Mouse (Mus musculus): ENCODE measurements around the gene Smpd1. TPM values are rescaled to one million over a fixed set of nuclear protein-coding genes. Genes with fewer than 3 reads are reported as not detected.

Gene Smpd1
- polyA plus RNA-seq, 1 experiment from 2014 or later = 51.1 TPM

GRCm38 (mm10) chr7:105565071-105565836 lies 11.1 kb downstream of the Smpd1 start:
- no peak overlapping the region for H3K4me2 ChIP-seq (replicated peaks)
- peaks cover 21% of the 10 kb centered on the region for H3K4me1 ChIP-seq
- peaks cover 72% of the 10 kb centered on the region for H3K36me3 ChIP-seq
- WGBS = 89% methylated on average over 17 of the region's 17 CpGs
- no peak overlapping the region for H3K4me3 ChIP-seq
- no peak for ATAC-seq (ENCODE audit: low FRiP score, low read depth)
- no peak overlapping the region for H3K27ac ChIP-seq (replicated peaks)
- no peak overlapping the region for H3K9ac ChIP-seq (replicated peaks)
- no peaks in the 10 kb centered on the region for H3K27me3 ChIP-seq
- no peaks in the 10 kb centered on the region for H3K9me3 ChIP-seq

GRCm38 (mm10) chr7:105568583-105568982 lies 14.4 kb downstream of the Smpd1 start:
- Histone ChIP-seq H3K9me3 (no peaks in the 10 kb centered on the region), H3K4me1 (peaks cover 30% of the 10 kb centered on the region), H3K4me3 (peak overlapping the region; percentile 20), H3K27ac (replicated peaks) (peak overlapping the region; percentile 88), H3K36me3 (peaks cover 59% of the 10 kb centered on the region), H3K9ac (replicated peaks) (peak overlapping the region; percentile 37), H3K27me3 (no peaks in the 10 kb centered on the region), H3K4me2 (replicated peaks) (peak overlapping the region; percentile 48)
- WGBS = 10% methylated on average over 7 of the region's 7 CpGs
- ATAC-seq (ENCODE audit: low FRiP score, low read depth) = peak; percentile 64

DNA sequence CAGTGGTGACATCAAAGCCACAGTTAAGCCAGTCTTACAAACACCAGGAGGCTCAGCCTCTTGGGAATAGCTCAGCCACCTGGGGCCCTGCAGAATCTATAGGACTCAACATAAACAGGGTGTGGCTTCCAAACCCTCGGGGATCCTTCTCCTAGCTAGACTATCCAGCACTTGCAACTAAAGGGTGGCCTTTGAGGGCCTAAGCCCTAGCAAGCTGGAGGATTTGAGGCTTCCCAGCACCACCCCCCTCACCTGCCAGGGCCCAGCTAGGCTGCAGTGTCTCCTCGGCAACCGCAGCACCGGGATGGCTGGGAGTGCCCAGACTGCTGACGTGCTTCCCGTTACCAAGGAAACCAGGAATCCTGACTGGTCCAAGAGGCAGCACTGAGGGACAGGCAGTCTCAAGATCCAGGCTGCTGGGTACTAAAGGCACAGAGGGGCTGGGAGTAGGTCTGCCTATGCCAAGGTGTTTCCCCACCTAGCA lies 14.9 kb downstream of the Smpd1 start:
- H3K9ac ChIP-seq (replicated peaks) = peak overlapping the region; percentile 37
- peaks cover 60% of the 10 kb centered on the region for H3K36me3 ChIP-seq
- H3K4me2 ChIP-seq (replicated peaks) = peak overlapping the region; percentile 48
- peaks cover 30% of the 10 kb centered on the region for H3K4me1 ChIP-seq
- 1% methylated on average over 6 of the region's 6 CpGs for WGBS
- H3K27ac ChIP-seq (replicated peaks) = peak overlapping the region; percentile 88
- H3K27me3 ChIP-seq = no peaks in the 10 kb centered on the region
- H3K9me3 ChIP-seq = no peaks in the 10 kb centered on the region
- H3K4me3 ChIP-seq = peak overlapping the region; percentile 20
- peak; percentile 90 for ATAC-seq (ENCODE audit: low FRiP score, low read depth)

DNA sequence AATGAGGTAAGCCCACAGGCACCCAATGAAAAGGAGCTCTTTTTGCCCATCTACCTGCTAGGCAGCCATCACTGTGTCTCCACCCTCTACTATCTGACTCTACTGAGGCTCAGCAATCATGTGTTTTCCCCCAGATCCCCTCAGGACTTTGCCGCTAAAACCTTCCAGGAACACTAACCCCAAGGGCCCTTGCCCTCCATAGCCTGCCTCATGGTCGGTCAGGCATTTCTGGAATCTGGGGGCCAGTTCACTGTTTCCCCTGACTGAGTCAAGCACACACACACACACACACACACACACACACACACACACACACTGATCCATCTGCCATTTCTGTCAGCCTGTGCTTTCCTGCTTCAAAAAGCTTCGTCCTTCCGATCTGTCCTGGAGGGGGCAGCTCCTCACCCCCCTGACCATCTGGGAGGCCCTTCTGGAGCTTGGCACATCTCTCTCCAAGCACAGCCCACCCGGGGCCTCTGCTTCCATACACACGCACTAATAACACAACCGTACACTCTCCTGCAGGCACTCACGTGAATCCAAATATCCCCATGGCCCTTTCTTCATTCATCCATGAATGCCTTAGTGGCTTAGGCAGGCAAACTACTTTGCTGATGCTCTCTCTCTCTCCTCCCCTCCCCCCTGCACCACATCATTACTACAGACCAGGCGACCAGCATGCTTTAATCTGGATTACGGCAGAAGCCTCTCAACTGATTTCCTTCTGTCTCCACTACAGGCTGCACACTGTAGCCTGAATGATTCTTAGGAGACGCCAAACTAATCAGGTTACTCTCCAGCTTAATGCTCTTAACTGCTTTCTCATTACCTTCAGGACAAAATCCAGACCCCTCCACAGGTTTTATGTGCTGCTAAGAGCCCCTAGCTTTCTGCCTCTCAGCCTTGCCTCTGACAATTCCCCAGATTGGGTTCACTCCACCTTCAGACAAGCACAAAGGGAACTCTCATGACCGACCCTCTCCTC lies 15.6 kb downstream of the Smpd1 start:
- ATAC-seq (ENCODE audit: low FRiP score, low read depth) = peak; percentile 39
- no peaks in the 10 kb centered on the region for H3K9me3 ChIP-seq
- peaks cover 58% of the 10 kb centered on the region for H3K36me3 ChIP-seq
- peak overlapping the region; percentile 48 for H3K4me2 ChIP-seq (replicated peaks)
- peaks cover 30% of the 10 kb centered on the region for H3K4me1 ChIP-seq
- H3K27me3 ChIP-seq = no peaks in the 10 kb centered on the region
- WGBS = 9% methylated on average over 12 of the region's 12 CpGs
- peak overlapping the region; percentile 37; the same call in 1 of the 2 replicates for H3K9ac ChIP-seq (replicated peaks)
- peak overlapping the region; percentile 20 for H3K4me3 ChIP-seq
- H3K27ac ChIP-seq (replicated peaks) = peak overlapping the region; percentile 88

DNA sequence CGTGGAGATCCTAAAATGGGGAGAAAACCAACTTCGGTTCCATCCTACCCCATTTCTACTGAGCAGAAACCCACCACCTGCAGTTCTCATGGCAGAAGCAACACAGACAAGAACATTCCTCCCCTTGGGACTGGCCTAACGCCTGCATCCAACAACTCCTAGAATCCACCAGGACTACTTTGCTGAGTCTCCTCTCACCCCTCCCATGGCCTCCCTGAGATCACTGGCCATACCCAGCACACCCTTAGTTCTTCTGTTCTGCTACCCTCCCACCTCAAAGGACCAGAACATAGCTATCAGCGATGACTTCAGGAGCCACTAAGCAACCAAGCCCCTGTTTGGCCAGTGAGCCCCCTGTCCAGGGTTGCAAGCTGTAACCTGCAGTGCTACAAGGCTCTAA lies 16.6 kb downstream of the Smpd1 start:
- peak overlapping the region; percentile 88 for H3K27ac ChIP-seq (replicated peaks)
- H3K4me2 ChIP-seq (replicated peaks) = peak overlapping the region; percentile 48; the same call in 1 of the 2 replicates
- peaks cover 49% of the 10 kb centered on the region for H3K36me3 ChIP-seq
- no peaks in the 10 kb centered on the region for H3K9me3 ChIP-seq
- 82% methylated on average over 4 of the region's 4 CpGs for WGBS
- H3K4me3 ChIP-seq = no peak overlapping the region
- ATAC-seq (ENCODE audit: low FRiP score, low read depth) = no peak
- peaks cover 30% of the 10 kb centered on the region for H3K4me1 ChIP-seq
- no peak overlapping the region for H3K9ac ChIP-seq (replicated peaks)
- H3K27me3 ChIP-seq = no peaks in the 10 kb centered on the region

- no peaks in the 10 kb centered on the region for H3K9me3 ChIP-seq
- H3K36me3 ChIP-seq = peaks cover 27% of the 10 kb centered on the region
- no peak overlapping the region for H3K4me2 ChIP-seq (replicated peaks)
- no peak overlapping the region for H3K27ac ChIP-seq (replicated peaks)
- no peak for ATAC-seq (ENCODE audit: low FRiP score, low read depth)
- H3K9ac ChIP-seq (replicated peaks) = no peak overlapping the region
- peaks cover 30% of the 10 kb centered on the region for H3K4me1 ChIP-seq
- 94% methylated on average over 8 of the region's 8 CpGs for WGBS
- no peaks in the 10 kb centered on the region for H3K27me3 ChIP-seq
- H3K4me3 ChIP-seq = no peak overlapping the region
Observed at GRCm38 (mm10) chr7:105572949-105573348, 18.8 kb downstream of the Smpd1 start.

- Histone ChIP-seq H3K36me3 (peaks cover 26% of the 10 kb centered on the region), H3K27me3 (no peaks in the 10 kb centered on the region), H3K4me3 (no peak overlapping the region), H3K4me1 (peaks cover 20% of the 10 kb centered on the region), H3K4me2 (replicated peaks) (no peak overlapping the region), H3K27ac (replicated peaks) (no peak overlapping the region), H3K9me3 (no peaks in the 10 kb centered on the region), H3K9ac (replicated peaks) (no peak overlapping the region)
- no peak for ATAC-seq (ENCODE audit: low FRiP score, low read depth)
- WGBS = 88% methylated on average over 4 of the region's 4 CpGs
Observed at GRCm38 (mm10) chr7:105574537-105574936, 20.4 kb downstream of the Smpd1 start.

DNA sequence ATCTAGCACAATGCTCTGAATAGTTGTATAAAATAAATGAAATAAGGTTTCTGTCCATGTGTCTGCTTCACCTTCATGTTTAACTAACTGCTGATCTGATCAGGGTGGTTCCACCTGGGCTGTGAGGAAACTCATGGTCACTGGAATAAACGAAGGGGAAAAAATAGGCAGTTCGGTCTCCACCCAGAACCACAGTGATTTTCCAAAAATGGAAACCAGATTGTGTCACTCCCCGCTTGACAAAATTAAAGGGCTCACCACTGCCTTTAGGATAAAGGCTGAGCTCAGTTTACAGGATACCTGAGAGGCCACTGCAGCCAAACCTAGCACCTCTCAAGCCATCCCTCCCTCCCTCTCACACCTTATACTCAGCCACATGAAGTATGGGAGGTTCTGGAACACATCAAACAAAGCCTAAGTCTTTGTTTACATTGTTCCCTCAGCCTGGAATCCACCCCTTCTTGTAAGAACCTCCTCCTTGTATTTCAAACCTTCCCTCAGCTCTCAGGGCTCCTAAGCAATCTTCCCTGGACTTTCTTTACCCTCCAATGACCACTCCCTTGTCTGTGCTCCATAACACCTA lies 22.1 kb downstream of the Smpd1 start:
- Histone ChIP-seq H3K4me1 (peaks cover 13% of the 10 kb centered on the region), H3K9ac (replicated peaks) (no peak overlapping the region), H3K4me3 (no peak overlapping the region), H3K4me2 (replicated peaks) (no peak overlapping the region), H3K9me3 (no peaks in the 10 kb centered on the region), H3K27me3 (no peaks in the 10 kb centered on the region), H3K27ac (replicated peaks) (no peak overlapping the region), H3K36me3 (peaks cover 26% of the 10 kb centered on the region)
- no peak for ATAC-seq (ENCODE audit: low FRiP score, low read depth)
- WGBS = 87% methylated on average over 3 of the region's 3 CpGs

- Histone ChIP-seq H3K27ac (replicated peaks) (no peak overlapping the region), H3K9me3 (no peaks in the 10 kb centered on the region), H3K36me3 (peaks cover 22% of the 10 kb centered on the region), H3K4me2 (replicated peaks) (no peak overlapping the region), H3K9ac (replicated peaks) (no peak overlapping the region), H3K27me3 (no peaks in the 10 kb centered on the region), H3K4me1 (peaks cover 20% of the 10 kb centered on the region), H3K4me3 (no peak overlapping the region)
- ATAC-seq (ENCODE audit: low FRiP score, low read depth) = no peak
- 93% methylated on average over 6 of the region's 6 CpGs for WGBS
Observed at GRCm38 (mm10) chr7:105577377-105577871, 23.3 kb downstream of the Smpd1 start.

GRCm38 (mm10) chr7:105578481-105578880 lies 24.3 kb downstream of the Smpd1 start:
- ATAC-seq (ENCODE audit: low FRiP score, low read depth) = no peak

DNA sequence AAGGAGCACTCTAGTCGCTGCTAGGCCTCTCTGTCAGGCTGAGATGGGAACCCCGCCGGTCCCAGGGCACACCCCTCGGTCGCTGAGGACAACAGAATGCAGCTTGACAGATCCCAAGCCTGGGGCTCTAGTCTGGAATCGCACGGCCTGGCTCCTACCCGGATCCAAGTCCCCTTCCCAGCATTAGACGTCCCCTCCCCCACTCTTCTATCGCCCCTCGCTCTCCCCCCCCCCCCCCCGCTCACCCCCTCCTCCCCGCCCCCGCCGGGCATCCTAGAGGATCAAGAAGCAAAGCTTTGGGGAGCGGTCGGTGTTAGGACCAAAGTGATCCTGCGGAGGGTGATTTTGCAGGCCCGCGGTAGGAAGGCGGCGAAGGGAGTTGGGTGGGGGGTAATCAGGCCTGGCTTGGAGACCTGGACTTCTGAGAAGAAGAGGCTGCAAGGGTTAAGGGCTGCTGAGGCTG lies 26.5 kb downstream of the Smpd1 start:
- Histone ChIP-seq H3K9me3 (no peaks in the 10 kb centered on the region), H3K4me2 (replicated peaks) (peak overlapping the region; percentile 61), H3K4me3 (peak overlapping the region; percentile 78), H3K27me3 (no peaks in the 10 kb centered on the region; the same call in 1 of the 2 replicates), H3K27ac (replicated peaks) (peak overlapping the region; percentile 96), H3K36me3 (no peaks in the 10 kb centered on the region), H3K4me1 (peaks cover 20% of the 10 kb centered on the region), H3K9ac (replicated peaks) (peak overlapping the region; percentile 85)
- 0% methylated on average over 15 of the region's 22 CpGs for WGBS
- ATAC-seq (ENCODE audit: low FRiP score, low read depth) = peak; percentile 69

More at GRCm38 (mm10) chr7:105578481-105578880, 24.3 kb downstream of the Smpd1 start:
- no peak overlapping the region for H3K9ac ChIP-seq (replicated peaks)
- peaks cover 12% of the 10 kb centered on the region for H3K36me3 ChIP-seq
- H3K4me1 ChIP-seq = peaks cover 20% of the 10 kb centered on the region
- H3K9me3 ChIP-seq = no peaks in the 10 kb centered on the region
- no peak overlapping the region; the same call in 1 of the 2 replicates for H3K4me2 ChIP-seq (replicated peaks)
- H3K4me3 ChIP-seq = no peak overlapping the region
- WGBS = 80% methylated on average over 2 of the region's 2 CpGs
- no peak overlapping the region for H3K27ac ChIP-seq (replicated peaks)
- no peaks in the 10 kb centered on the region; the same call in 1 of the 2 replicates for H3K27me3 ChIP-seq

Measured in midbrain, embryonic 12.5 days (tissue).